Mouse (Mus musculus) stomach, postnatal 0 days (tissue): ENCODE results near the gene Aph1a. TPM values are rescaled to one million over a fixed set of nuclear protein-coding genes. Genes with fewer than 3 reads are reported as not detected.
A peak's percentile ranks its signal among the peaks of the same experiment; 100 is the strongest.

Source experiments
- ATAC-seq: fragments of 200-750 bp; cut with Nextera tagmentation; 2 replicates; pipeline ENCODE4 v1.8.0; 2017; ENCODE audit not compliant: low FRiP score, low TSS enrichment
- DNase-seq: peaks from one replicate; pipeline ENCODE4 v3.0.0-alpha.2; 2016; ENCODE audit warnings: low spot score
- H3K27ac ChIP-seq: fragments of 300-500 bp; sonication (generic); replicated peaks from 2 replicates; pipeline ENCODE4 v1.5.1; 2014; ENCODE audit warnings: mild to moderate bottlenecking, control low read depth
- H3K27me3 ChIP-seq: fragments of 300-500 bp; sonication (generic); 2 replicates; pipeline ENCODE4 v1.6.1; 2014; ENCODE audit warnings: low read length; ENCODE audit not compliant: control insufficient read depth, insufficient read depth
- H3K36me3 ChIP-seq: fragments of 300-500 bp; sonication (generic); 2 replicates; pipeline ENCODE4 v1.6.1; 2014; ENCODE audit warnings: low read length, mixed read lengths; ENCODE audit not compliant: control insufficient read depth, insufficient read depth
- H3K4me1 ChIP-seq: fragments of 300-500 bp; sonication (generic); replicated peaks from 2 replicates; pipeline ENCODE4 v1.6.1; 2014; ENCODE audit warnings: antibody characterized with exemption; ENCODE audit not compliant: control insufficient read depth, insufficient read depth
- H3K4me2 ChIP-seq: fragments of 300-500 bp; sonication (generic); replicated peaks from 2 replicates; pipeline ENCODE4 v1.6.1; 2014; ENCODE audit warnings: low read depth, mild to moderate bottlenecking, control low read depth, moderate library complexity
- H3K4me3 ChIP-seq: fragments of 300-500 bp; sonication (generic); 2 replicates; pipeline ENCODE4 v1.5.1; 2014; ENCODE audit warnings: low read depth, low read length, control low read depth
- H3K9ac ChIP-seq: fragments of 300-500 bp; sonication (generic); 2 replicates; pipeline ENCODE4 v1.6.1; 2014; ENCODE audit warnings: mild to moderate bottlenecking, low read length, control low read depth, mixed read lengths
- H3K9me3 ChIP-seq: fragments of 300-500 bp; sonication (generic); 2 replicates; pipeline ENCODE4 v1.6.1; 2016; ENCODE audit warnings: low read length; ENCODE audit not compliant: control insufficient read depth
- CTCF ChIP-seq: IDR thresholded peaks from 2 replicates; pipeline ENCODE4 v1.5.1; 2016; ENCODE audit warnings: antibody characterized with exemption, low read depth, mild to moderate bottlenecking, moderate library complexity
- EP300 ChIP-seq: optimal IDR thresholded peaks from 2 replicates; pipeline ENCODE3; 2016; ENCODE audit warnings: antibody characterized with exemption
- WGBS: fragments of 180-500 bp; shearing (Covaris S2); extraction: QIAGEN DNeasy Blood & Tissue Kit; methylation state at CpG from one replicate; pipeline ENCODE4 v1.1.7; 2014; 5-methylcytosine and 5-hydroxymethylcytosine counted together
- polyA plus RNA-seq: library from polyadenylated mRNA; unstranded; fragments of >200 nt; fragmentation: Nextera tagmentation; extraction: Ambion mirVana; gene quantifications from 2 replicates; pipeline ENCODE4 v1.2.1, GENCODE M21; 2015

Aph1a gene
- polyA plus RNA-seq, 1 experiment from 2014 or later, result 37.6 TPM

- no peak for ATAC-seq
- WGBS, result 45% methylated on average over 6 of the region's 6 CpGs
Observed at GRCm38 (mm10) chr3:95928261-95928657, 34.5 kb downstream of the Aph1a start.

GRCm38 (mm10) chr3:95928658-95929503 is 35.1 kb downstream of the Aph1a start, which contains the start of gene Anp32e:
Anp32e (plus strand) TSS chr3:95929246.
- Histone ChIP-seq H3K9me3 (no peaks in the 10 kb centered on the region), H3K4me3 (peak within 1 kb of the TSS; percentile 89), H3K27me3 (no peaks in the 10 kb centered on the region), H3K4me2 (peak within 1 kb of the TSS; percentile 68), H3K9ac (peak within 1 kb of the TSS; percentile 94), H3K4me1 (no peaks in the 10 kb centered on the region), H3K27ac (peak within 1 kb of the TSS; percentile 90), H3K36me3 (no peaks in the 10 kb centered on the region)
- under 1% methylated on average over 49 of the region's 49 CpGs for WGBS
- peak; percentile 97 for DNase-seq
- ATAC-seq, result peak; percentile 100
- TF ChIP-seq EP300 (peak; percentile 96), CTCF (no peak)

More at GRCm38 (mm10) chr3:95928261-95928657, 34.5 kb downstream of the Aph1a start:
- H3K9me3 ChIP-seq, result no peaks in the 10 kb centered on the region
- peak overlapping the region; percentile 89 for H3K4me3 ChIP-seq
- TF ChIP-seq EP300 (no peak), CTCF (no peak)
- no peaks in the 10 kb centered on the region for H3K36me3 ChIP-seq
- peak overlapping the region; percentile 62 for H3K4me2 ChIP-seq
- H3K9ac ChIP-seq, result no peak overlapping the region
- H3K27me3 ChIP-seq, result no peaks in the 10 kb centered on the region
- no peak for DNase-seq
- no peaks in the 10 kb centered on the region for H3K4me1 ChIP-seq
- H3K27ac ChIP-seq, result no peak overlapping the region

DNA sequence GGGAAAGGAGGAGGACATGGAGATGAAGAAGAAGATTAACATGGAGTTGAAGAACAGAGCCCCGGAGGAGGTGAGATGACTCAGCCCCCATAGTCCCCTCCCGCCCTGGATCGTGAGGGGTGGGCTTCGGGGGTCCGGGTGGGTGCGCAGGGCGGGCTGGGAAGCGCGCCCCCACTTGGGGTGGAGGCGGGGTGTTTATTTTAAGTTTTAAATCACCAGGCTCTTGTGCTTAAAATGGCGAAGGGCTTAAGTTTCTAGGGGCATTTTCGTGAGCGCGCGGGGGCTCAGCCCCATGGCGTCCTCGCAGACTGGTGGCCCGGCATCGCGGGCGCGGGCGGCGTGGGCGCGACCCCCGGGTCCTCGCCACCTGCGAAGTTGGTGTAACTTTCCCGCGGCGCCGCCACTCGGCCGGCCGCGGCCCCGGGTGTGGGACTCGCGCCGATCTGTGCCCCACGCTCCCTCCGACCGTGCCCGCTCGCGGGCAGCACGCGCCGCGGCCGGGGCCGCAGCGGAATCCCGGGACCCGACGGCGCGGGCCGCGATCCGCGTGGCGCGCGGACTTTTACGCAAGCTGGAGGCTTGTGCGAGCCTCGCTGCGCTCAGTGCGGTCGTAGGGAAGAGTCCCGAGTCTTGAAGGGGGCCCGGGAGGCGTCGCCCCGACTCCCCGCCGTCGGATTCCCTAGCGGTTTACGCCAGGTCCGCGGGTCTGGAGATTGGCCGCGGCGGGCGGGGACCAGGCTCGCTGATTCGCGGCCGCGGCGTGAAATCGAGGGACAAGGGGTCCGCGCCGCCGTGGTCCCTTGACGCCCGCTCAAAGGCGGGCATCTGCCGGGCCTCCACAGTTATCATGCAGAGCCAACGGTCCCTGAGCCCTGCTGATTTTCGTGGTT is 36.1 kb downstream of the Aph1a start:
- no peaks in the 10 kb centered on the region for H3K36me3 ChIP-seq
- peak overlapping the region; percentile 94 for H3K9ac ChIP-seq
- H3K4me2 ChIP-seq, result peak overlapping the region; percentile 68
- peak overlapping the region; percentile 90 for H3K27ac ChIP-seq
- no peaks in the 10 kb centered on the region for H3K27me3 ChIP-seq
- peak overlapping the region; percentile 89 for H3K4me3 ChIP-seq
- no peaks in the 10 kb centered on the region for H3K9me3 ChIP-seq
- DNase-seq, result peak; percentile 70
- WGBS, result under 1% methylated on average over 88 of the region's 105 CpGs
- H3K4me1 ChIP-seq, result no peaks in the 10 kb centered on the region
- ATAC-seq, result peak; percentile 25
- no peak for TF ChIP-seq EP300
- TF ChIP-seq CTCF, result peak; percentile 22; the same call in 1 of the 2 replicates

DNA sequence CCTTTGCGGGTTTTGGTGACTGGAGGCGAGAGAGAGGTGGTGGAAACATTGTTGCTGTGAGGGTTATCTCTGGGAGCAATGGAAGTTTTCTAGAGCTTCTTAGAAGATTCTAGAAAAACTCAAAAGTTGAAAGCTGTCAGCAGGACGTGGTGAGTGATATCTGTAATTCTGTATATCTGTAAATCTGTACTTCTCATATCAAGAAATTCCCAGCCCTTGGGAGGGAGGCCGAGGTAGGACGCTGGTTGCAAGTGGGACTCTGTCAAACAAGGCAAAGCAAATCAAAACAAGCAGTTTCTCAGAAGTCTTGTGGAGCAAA is 36.7 kb downstream of the Aph1a start:
- no peaks in the 10 kb centered on the region for H3K9me3 ChIP-seq
- no peak for TF ChIP-seq CTCF
- no peak for TF ChIP-seq EP300
- H3K4me3 ChIP-seq, result peak overlapping the region; percentile 89
- WGBS, result under 1% methylated on average over 5 of the region's 5 CpGs
- no peaks in the 10 kb centered on the region for H3K27me3 ChIP-seq
- no peaks in the 10 kb centered on the region for H3K36me3 ChIP-seq
- peak overlapping the region; percentile 94 for H3K9ac ChIP-seq
- H3K4me1 ChIP-seq, result no peaks in the 10 kb centered on the region
- peak overlapping the region; percentile 68 for H3K4me2 ChIP-seq
- DNase-seq, result no peak
- no peak for ATAC-seq
- H3K27ac ChIP-seq, result peak overlapping the region; percentile 90

- H3K4me3 ChIP-seq, result no peak overlapping the region
- 77% methylated on average over 1 of the region's 1 CpGs for WGBS
Observed at GRCm38 (mm10) chr3:95931471-95931870, 37.7 kb downstream of the Aph1a start.

More at GRCm38 (mm10) chr3:95931471-95931870, 37.7 kb downstream of the Aph1a start:
- TF ChIP-seq CTCF, result no peak
- TF ChIP-seq EP300, result no peak
- Histone ChIP-seq H3K9me3 (no peaks in the 10 kb centered on the region), H3K27me3 (no peaks in the 10 kb centered on the region), H3K4me1 (no peaks in the 10 kb centered on the region), H3K9ac (no peak overlapping the region), H3K27ac (no peak overlapping the region), H3K4me2 (no peak overlapping the region), H3K36me3 (no peaks in the 10 kb centered on the region)
- DNase-seq, result no peak
- ATAC-seq, result no peak
